Mouse (Mus musculus) Muller cell, postnatal 12 days (primary cell): ENCODE measurements around the gene Depdc1a.

Source experiments
- DNase-seq: peaks from one replicate; pipeline ENCODE4 v3.0.0-alpha.2; 2015; ENCODE audit errors: inconsistent ontology term

Depdc1a gene

GRCm38 (mm10) chr3:159495243-159495801 lies at the start of gene Depdc1a:
Gene Depdc1a, plus strand, starts transcription at chr3:159495433.
- peak; percentile 85 for DNase-seq

- no peak for DNase-seq
Measured at GRCm38 (mm10) chr3:159470059-159470458, 25.2 kb upstream of the Depdc1a start.

- DNase-seq, result no peak
Measured at GRCm38 (mm10) chr3:159475465-159475864, 19.8 kb upstream of the Depdc1a start.

- no peak for DNase-seq
Measured at GRCm38 (mm10) chr3:159477250-159477962, 17.8 kb upstream of the Depdc1a start.

GRCm38 (mm10) chr3:159494709-159495108 lies 524 bp upstream of the Depdc1a start:
- DNase-seq, result peak; percentile 16

- no peak for DNase-seq
Measured at GRCm38 (mm10) chr3:159508899-159509298, 13.7 kb downstream of the Depdc1a start.

GRCm38 (mm10) chr3:159528563-159528962 lies 33.3 kb downstream of the Depdc1a start:
- no peak for DNase-seq

- peak; percentile 47 for DNase-seq
Measured at GRCm38 (mm10) chr3:159548303-159548702, 53.1 kb downstream of the Depdc1a start.

GRCm38 (mm10) chr3:159550224-159550623 lies 55.0 kb downstream of the Depdc1a start:
- no peak for DNase-seq
